Mouse (Mus musculus): ENCODE results near the gene Rasl10b.

Gene Rasl10b

DNA sequence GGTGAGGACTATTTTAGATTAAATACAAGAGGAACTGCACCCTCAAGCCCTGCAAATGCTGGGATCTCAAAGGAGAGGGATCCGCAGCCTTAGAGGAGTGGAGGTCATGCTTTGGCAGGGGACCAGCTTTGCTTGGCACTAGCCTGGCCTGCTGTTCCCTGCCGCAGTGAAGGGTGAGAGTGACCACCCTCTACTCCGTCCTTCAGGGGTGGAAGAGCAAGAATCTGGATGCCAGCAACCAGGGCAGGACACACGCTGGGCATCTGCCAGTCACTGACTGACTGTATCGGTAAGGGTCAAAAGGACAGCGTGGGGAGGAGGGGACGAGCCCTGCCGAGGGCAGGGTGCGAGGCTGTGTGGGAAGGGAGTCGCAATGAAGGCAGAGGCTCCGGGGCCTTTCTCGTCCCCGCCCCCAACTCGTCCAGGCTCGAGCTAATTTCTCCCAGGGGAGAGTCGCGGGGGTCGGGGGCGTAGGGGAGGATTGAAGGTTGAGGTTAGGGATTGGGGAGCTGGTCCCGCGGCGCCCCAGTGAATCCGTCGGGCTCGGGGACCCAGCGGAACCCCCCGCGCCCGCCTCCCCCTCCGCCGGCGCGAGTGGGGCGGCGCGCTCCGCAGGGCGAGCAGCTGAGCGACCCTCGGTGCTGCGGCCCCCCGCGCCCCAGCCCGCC lies at the start of gene Rasl10b:
Gene Rasl10b, plus strand, starts transcription at position 51 of the 668 bp plus-strand sequence.
- no peak for DNase-seq (ENCODE audit: low spot score)

GRCm38 (mm10) chr11:83364656-83365055 lies 44.3 kb upstream of the Rasl10b start:
- DNase-seq (ENCODE audit: low spot score): no peak

DNA sequence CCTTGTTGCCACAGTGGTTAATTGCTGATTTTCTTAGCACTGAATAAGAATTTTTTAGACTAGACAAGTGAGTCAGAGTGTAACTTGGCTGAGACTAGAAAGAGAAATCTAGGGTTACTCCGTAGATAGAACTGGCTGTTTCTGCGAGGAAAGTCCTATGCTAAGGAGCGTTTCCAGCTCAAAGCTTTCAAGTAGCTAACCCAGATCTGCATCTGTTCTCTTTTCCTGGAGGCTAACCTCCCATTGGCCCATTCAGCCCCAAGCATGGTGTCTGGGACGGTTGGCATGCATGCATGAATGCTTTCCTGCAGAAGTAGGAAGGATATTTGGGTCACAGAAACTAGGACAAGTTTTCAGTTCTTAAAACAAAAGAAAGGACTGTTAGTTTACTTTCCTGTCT lies 37.7 kb upstream of the Rasl10b start:
- DNase-seq (ENCODE audit: low spot score): no peak

DNA sequence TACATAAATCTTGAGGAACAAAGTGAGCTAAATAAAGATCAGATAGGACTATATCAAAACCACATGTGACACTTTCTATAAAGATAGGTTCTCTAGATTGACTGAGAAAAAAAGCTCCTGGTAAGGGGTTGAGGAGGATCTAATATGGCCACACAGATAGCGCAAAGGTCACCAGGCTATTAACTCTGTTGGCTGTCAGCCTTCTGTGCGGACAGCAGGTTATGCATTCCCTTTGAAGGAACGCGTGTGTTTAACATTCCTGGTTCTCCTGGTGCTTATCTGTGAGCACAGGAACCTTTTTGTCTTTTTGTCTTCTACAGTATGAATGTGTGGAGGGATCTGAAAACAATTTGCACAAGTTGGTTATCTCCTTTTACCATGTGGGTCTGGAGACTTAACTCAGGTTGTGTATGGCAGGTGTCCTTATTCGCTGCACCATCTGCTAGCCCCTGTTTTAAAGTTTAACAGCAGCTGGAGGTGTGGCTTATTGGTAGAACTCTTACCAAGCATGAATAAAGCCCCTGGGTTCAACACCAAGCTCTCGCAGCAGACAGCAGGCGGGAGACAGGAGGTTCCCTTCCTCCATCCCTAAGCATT lies 29.1 kb upstream of the Rasl10b start:
- no peak for DNase-seq (ENCODE audit: low spot score)

DNA sequence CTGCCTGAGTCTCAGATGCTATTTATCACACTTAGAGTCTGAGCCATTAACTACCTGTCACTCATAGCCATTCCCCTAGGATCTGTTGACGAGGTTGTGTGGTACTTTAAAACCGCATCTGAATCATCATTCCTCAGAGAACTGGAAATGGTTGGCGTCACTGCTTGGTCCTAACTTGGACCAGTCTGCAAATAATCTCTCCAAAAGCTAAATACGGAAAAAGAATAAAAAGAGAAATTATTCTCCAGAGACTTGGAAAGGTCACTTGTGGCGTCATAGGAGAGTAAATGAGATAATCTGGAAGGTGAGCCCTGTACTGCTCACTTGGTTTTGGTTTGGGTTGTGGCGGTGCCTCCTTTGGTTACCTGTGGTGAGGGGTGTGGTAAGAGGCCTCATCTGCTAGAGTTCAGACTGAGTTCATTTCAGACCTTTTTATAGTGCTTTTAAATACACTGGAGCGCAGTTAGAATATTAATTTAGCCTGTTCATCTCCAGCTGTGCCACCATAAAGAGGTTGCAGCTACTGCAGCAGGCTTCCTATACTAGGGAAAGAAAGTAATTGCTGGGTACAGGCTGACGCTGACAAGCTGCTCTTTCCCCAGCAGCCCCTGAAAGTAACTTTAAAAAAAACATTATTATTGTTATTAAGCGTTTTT lies 25.9 kb upstream of the Rasl10b start:
- DNase-seq (ENCODE audit: low spot score): no peak

DNA sequence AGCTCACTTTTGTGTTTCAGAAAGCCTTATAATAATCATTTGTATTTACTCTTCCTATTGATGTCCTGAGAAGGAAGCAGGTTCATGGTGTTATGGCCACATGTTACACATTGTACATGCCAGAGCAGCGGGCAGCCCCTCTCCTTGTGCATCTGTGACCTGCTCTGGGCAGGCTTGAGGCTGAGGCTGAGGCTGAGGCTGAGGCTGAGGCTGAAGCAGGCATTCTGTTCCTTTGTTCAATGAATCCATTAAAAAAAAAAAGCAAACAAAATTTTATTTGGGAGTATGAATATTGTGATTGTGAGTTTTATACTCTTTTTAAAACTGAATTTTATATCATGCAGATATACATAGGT lies 25.4 kb upstream of the Rasl10b start:
- DNase-seq (ENCODE audit: low spot score): no peak

DNA sequence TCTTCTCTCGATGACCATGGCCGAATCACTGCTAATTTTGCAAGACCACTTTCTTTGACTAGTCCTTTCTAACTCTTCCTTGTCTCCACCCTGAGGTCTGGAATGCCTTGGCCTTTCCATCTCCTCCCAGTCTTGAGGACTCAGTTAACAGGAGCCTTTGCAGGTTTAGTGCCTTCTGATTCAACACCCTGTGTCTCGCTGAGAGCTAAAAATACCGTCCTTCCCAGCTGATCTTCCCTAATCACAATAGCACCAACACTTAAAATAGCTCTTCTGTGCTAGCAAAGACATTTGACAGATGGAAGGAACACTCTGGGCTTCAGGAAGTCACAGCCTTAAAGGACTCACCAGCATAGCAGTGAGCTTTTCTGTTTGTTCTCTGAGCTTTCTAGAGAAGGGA lies 15.9 kb upstream of the Rasl10b start:
- DNase-seq (ENCODE audit: low spot score): no peak

GRCm38 (mm10) chr11:83394802-83395439 lies 14.0 kb upstream of the Rasl10b start:
- no peak for DNase-seq (ENCODE audit: low spot score)

DNA sequence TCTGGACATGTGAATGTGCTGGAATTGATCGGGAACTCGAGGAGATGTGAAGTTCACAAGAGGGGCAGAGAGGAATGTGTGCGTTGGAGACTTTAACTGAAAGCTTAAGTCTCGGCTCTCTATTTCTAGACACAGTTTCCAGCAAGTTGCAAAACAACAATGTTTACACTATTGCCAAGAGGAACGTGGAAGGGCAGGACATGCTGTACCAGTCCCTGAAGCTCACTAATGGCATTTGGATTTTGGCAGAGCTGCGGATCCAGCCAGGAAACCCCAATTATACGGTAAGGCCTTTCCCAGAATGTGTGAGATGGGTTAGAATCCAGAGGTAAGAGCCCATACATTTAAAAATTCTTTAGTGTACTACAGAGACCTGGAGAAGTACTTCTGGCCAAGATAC lies 11.3 kb upstream of the Rasl10b start:
- peak; percentile 42 for DNase-seq (ENCODE audit: low spot score)

GRCm38 (mm10) chr11:83398724-83399123 lies 10.2 kb upstream of the Rasl10b start:
- no peak for DNase-seq (ENCODE audit: low spot score)

- DNase-seq (ENCODE audit: low spot score): no peak
These were observed 5.2 kb upstream of the Rasl10b start for GRCm38 (mm10) chr11:83403787-83404186.

DNA sequence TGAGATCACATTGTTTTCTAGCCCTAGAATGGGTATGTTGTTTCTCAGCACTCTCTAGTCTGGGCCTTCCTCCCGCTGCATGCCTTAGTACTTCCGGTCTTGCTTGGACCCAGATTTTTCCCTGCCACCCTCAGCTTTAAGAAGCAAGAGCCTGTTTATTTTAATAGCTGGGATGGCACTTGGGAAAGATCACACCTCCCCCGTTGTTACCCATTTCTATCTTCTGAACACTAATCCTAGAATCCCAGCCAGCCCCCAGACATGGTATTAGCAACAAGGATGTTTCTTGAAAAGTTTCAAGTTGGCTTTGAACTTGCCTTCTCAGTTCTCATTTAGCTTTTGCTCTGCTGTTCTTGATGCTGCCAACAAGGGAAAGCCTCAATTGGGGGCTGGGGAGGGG lies 2.5 kb upstream of the Rasl10b start:
- DNase-seq (ENCODE audit: low spot score): no peak

- no peak for DNase-seq (ENCODE audit: low spot score)
These were observed 695 bp upstream of the Rasl10b start for GRCm38 (mm10) chr11:83408242-83408641.

DNA sequence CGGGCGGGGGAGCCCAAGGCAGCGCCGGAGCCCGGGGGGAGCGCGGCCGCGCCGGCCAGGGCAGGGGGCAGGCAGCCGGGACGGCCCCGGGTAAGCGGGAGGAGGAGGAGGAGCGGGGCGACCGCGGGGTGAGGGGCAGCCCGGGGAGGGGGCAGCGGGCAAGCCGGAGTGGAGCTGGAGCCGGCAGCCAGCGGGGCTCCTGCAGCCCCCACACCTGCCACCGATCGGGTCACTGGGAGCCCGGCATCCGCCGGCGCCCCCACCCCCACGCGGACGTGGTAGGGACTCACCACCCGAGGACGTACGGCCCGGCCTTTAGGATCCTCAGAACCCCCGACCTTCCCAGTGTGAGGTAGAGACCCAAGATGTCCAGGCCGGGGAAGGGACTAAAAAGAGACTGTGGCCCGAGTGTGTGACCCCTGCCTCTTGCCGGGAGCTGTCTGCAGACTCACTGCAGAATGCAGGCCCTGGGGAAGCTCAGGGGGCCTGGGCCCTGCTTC lies 905 bp downstream of the Rasl10b start:
- DNase-seq (ENCODE audit: low spot score): no peak

DNA sequence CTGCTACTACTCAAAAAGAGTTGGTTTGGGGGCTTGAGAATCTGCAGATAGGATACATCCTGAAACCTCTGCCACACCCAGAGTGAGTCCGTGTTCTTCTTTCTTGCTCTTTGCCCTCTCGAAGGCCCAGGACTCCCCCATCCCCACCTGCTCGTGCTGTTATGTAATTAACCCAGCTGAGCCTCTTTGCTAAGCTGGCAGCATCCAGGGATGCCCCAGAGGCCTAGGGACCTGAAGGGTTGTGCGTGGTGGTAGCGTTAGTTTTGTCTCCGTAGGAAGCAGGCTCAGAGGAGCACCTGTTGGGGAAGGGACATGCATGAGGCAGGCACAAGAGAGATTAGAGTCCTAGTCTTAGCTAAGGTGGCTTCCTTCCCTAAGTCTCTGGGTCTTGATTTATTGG lies 1.6 kb downstream of the Rasl10b start:
- DNase-seq (ENCODE audit: low spot score): no peak

DNA sequence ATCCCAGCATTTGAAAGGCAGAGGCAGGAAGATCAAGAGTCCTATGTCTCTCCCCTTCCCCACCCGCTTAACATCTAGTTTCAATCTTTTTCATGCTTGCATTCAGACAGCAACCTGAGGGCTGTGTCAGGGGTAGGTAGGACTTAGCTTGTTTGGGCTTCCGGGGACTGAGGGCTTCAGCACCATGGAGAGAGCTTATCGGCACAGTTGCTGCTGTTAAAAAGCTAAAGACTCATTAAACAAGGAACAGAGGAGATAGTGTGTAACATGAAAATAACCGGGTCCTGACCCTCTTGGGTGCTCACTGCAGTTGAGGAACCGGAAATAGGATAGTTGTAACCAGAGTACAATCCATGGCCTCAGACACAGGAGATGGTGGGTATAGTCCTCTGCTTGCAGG lies 8.1 kb downstream of the Rasl10b start:
- peak; percentile 57 for DNase-seq (ENCODE audit: low spot score)

DNA sequence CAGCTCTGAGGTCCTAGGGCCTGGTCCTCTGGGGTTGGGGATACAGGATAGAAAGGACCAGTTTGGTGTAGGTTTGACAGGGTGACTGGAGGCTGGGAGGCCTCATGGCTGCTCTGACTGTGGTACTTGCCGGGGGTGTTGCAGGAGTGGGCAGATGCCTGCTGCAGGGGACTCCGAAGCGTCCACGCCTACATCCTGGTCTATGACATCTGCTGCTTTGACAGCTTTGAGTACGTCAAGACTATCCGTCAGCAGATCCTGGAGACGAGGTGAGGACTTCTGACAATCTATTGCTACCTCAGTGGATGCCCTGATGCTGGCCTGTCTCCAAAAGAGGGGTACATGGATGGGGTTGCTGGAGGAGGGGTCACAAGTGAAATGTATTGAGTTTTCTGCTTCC lies 8.8 kb downstream of the Rasl10b start:
- DNase-seq (ENCODE audit: low spot score): no peak

DNA sequence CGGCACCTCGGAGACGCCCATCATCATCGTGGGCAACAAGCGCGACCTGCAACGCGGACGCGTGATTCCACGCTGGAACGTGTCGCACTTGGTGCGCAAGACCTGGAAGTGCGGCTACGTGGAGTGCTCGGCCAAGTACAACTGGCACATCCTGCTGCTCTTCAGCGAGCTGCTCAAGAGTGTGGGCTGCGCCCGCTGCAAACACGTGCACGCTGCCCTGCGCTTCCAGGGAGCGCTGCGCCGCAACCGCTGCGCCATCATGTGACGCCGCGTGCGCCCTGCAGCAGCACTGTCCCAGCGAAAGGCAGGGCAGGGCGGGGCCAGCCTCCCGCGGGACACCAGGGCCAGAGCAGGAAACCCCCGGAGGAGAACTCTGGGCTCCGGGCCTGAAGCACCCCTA lies 9.6 kb downstream of the Rasl10b start:
- DNase-seq (ENCODE audit: low spot score): no peak

DNA sequence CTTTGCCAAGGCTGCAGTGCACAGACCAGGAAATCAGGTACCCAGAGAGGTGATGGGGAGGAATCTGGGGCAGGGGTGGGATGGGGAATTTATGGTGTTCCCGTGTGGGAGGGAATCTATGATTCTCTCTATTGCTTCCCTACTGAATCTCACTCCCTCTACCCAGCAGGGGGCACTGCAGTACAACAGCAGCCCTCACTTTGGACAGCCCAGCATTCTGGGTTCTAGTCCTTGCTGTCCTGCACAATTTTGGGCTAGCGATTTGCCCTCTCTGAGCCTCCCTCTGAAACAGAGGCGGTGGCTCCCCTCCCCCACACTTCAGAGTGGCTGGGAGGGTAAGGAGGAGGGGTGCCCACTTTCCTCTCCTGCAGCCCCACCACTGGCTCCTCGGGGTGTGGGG lies 11.4 kb downstream of the Rasl10b start:
- no peak for DNase-seq (ENCODE audit: low spot score)

DNA sequence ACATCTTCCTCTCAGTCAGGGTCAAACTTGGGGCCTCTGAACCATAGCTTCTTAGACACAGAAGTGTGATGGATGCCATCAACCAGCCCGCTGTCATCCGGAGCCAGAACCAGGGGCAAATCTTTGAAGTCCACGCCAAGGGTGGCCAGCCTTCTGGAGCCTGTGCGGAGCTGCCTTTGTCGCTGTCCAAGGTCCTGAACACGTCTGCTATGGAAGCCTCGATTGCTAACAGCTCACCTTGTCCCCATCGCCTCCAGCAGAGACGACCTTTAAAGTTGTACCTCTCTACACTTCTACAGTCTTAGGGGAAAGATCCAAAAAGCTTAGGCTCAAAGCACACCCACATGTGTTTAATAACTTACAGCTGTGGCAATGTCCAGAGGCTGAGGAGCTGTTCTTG lies 12.4 kb downstream of the Rasl10b start:
- DNase-seq (ENCODE audit: low spot score): peak; percentile 56

GRCm38 (mm10) chr11:83424681-83425080 lies 15.7 kb downstream of the Rasl10b start:
- DNase-seq (ENCODE audit: low spot score): peak; percentile 71

DNA sequence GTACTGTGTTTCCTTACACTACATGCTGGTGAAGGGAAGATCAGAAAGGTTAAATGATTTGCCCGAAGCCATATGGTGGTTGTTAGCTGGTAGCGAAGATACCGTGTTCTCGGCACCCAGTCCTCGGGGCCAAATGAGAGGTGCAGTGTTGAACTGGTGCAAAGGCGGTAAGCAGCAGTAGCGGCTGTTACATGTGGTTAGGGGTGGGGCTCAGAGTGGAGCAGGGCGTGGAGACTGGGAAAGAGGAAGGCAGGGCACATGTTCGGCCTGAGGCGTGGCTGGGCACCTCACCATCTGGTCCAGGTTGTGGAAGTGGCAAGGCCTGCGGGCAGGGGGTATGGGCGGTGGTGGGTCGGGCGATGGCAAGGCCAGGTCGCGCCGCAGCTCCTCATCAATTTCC lies 18.0 kb downstream of the Rasl10b start:
- DNase-seq (ENCODE audit: low spot score): peak; percentile 31

DNA sequence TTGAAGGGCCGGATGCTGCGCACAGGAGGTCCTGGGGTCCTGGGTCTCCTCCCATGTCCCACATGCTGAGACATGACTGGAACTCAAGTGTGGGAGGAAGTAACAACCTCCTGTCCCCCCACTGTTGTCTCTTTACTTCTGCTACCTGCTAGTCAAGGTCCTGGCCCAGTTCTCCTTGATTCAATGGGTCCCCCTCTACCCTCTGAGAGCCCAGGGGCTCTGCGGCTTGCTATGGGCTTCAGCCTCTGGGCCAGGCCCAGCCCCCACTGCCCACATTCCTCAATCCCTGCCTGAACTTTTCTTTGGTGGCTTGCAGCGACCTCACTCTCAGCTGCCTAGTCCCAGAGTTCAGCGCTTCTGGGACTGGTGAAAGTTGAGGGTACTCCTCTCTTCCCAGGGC lies 20.4 kb downstream of the Rasl10b start, which contains the start of gene Gas2l2:
Gene Gas2l2, minus strand, starts transcription at position 101 of the 400 bp plus-strand sequence.
- no peak for DNase-seq (ENCODE audit: low spot score)
